Mouse (Mus musculus): ENCODE data around the gene H2-Oa.

- TF ChIP-seq CTCF (IDR thresholded peaks at IDR 0.05) (no peak), EP300 (IDR thresholded peaks at IDR 0.05) (no peak)
Observed at GRCm38 (mm10) chr17:34123111-34123510, 31.0 kb downstream of the H2-Oa start.

All from lung, postnatal 0 days (tissue).